9 mouse cellular contexts compared by ENCODE assay signal in genomic region chr10:14089488-14089887, GRCm38 (mm10).
DNase-seq lines count a peak whose midpoint lies in the region; ATAC-seq and TF ChIP-seq lines count a peak whose summit lies in the region.
"Had no signal": no experiment of that assay in that cellular context is flagged by ENCODE, and none has a peak within 500 bp of the region (broad histone marks: within the 10 kb centered on the region; RNA-seq: fewer than 3 reads in every experiment).

No protein-coding gene starts in this region.

- no peaks in the 10 kb centered on the region; the same call in 1 of the 2 replicates for H3K79me2 ChIP-seq in liver, adult 2 months (ENCODE audit: control insufficient read depth, insufficient read depth, low read length)

- no peak overlapping the region for H3K4me2 ChIP-seq in liver, embryonic 12.5 days
- H3K4me2 ChIP-seq in midbrain, embryonic 16.5 days (ENCODE audit: low read length), result no peak overlapping the region
- H3K4me2 ChIP-seq in forebrain, embryonic 11.5 days (ENCODE audit: low read depth, low read length, severe bottlenecking), result no peak overlapping the region

- no peak for ATAC-seq in liver, embryonic 12.5 days
- ATAC-seq in midbrain, embryonic 16.5 days, result peak; percentile 49
- ATAC-seq in inflammation-experienced regulatory T-cells, adult 6 months, result no peak
- ATAC-seq in forebrain, embryonic 11.5 days (replicated peaks; ENCODE audit: low FRiP score), result no peak

- WGBS in liver, adult 2 months, result 76% methylated on average over 9 of the region's 9 CpGs
- 55% methylated on average over 9 of the region's 9 CpGs for WGBS in liver, embryonic 12.5 days (ENCODE audit: insufficient replicate concordance)
- 54% methylated on average over 9 of the region's 9 CpGs for WGBS in midbrain, embryonic 16.5 days
- 51% methylated on average over 9 of the region's 9 CpGs for WGBS in forebrain, embryonic 11.5 days

- peaks cover 2% of the 10 kb centered on the region for H3K4me1 ChIP-seq in liver, adult 2 months (ENCODE audit: control insufficient read depth, insufficient read depth, low read length)
- no peaks in the 10 kb centered on the region for H3K4me1 ChIP-seq in liver, embryonic 12.5 days
- no peaks in the 10 kb centered on the region for H3K4me1 ChIP-seq in midbrain, embryonic 16.5 days (ENCODE audit: control insufficient read depth, insufficient read depth, low read length)
- no peaks in the 10 kb centered on the region for H3K4me1 ChIP-seq in forebrain, embryonic 11.5 days (replicated peaks; ENCODE audit: control insufficient read depth, insufficient read depth, low read length)

- peak; percentile 50 for TF ChIP-seq CTCF in liver, adult 2 months (IDR thresholded peaks at IDR 0.05; ENCODE audit: low read depth, low read length)

- no peak for TF ChIP-seq POLR2A in liver, adult 2 months (IDR thresholded peaks at IDR 0.05; ENCODE audit: extremely low read depth, insufficient read depth, low read length)

- H3K9me3 ChIP-seq in liver, embryonic 12.5 days (replicated peaks), result no peaks in the 10 kb centered on the region
- H3K9me3 ChIP-seq in midbrain, embryonic 16.5 days (replicated peaks; ENCODE audit: control insufficient read depth, low read length, poor library complexity, severe bottlenecking), result no peaks in the 10 kb centered on the region; the same call in 1 of the 2 replicates
- no peaks in the 10 kb centered on the region; the same call in 1 of the 2 replicates for H3K9me3 ChIP-seq in forebrain, embryonic 11.5 days (ENCODE audit: control insufficient read depth, low read length)

- peak; percentile 65 to 69 for DNase-seq in cerebellum, postnatal 14 days
- no peak for DNase-seq in cerebellum, adult 8-10 months
- DNase-seq in liver, adult 2 months (ENCODE audit: extremely low read depth, low read depth, low spot score), result no peak
- DNase-seq in embryo, embryonic 10.5 days (ENCODE audit: low spot score), result peak; percentile 55
- no peak for DNase-seq in forebrain, embryonic 11.5 days (ENCODE audit: low spot score)

- no peaks in the 10 kb centered on the region for H3K36me3 ChIP-seq in liver, adult 2 months (ENCODE audit: control insufficient read depth, insufficient read depth, low read length)
- no peaks in the 10 kb centered on the region for H3K36me3 ChIP-seq in liver, embryonic 12.5 days
- no peaks in the 10 kb centered on the region; the same call in 1 of the 2 replicates for H3K36me3 ChIP-seq in midbrain, embryonic 16.5 days (ENCODE audit: control insufficient read depth, insufficient read depth, low read length)
- H3K36me3 ChIP-seq in forebrain, embryonic 11.5 days (ENCODE audit: control insufficient read depth, insufficient read depth, low read length), result no peaks in the 10 kb centered on the region

- H3K27ac ChIP-seq in liver, adult 2 months (replicated peaks; ENCODE audit: insufficient read depth, low read depth, low read length), result no peak overlapping the region
- H3K27ac ChIP-seq in liver, embryonic 12.5 days, result no peak overlapping the region
- H3K27ac ChIP-seq in midbrain, embryonic 16.5 days (ENCODE audit: low read length), result no peak overlapping the region
- H3K27ac ChIP-seq in forebrain, embryonic 11.5 days (ENCODE audit: low read depth, low read length), result no peak overlapping the region

- no peak overlapping the region for H3K9ac ChIP-seq in liver, adult 2 months (ENCODE audit: low read depth, low read length)
- no peak overlapping the region for H3K9ac ChIP-seq in liver, embryonic 12.5 days
- H3K9ac ChIP-seq in midbrain, embryonic 16.5 days (ENCODE audit: low read depth, low read length), result no peak overlapping the region
- no peak overlapping the region for H3K9ac ChIP-seq in forebrain, embryonic 11.5 days (ENCODE audit: low read length)

- no peaks in the 10 kb centered on the region for H3K27me3 ChIP-seq in liver, adult 2 months (ENCODE audit: control insufficient read depth, insufficient read depth, low read length)
- no peaks in the 10 kb centered on the region for H3K27me3 ChIP-seq in liver, embryonic 12.5 days (replicated peaks)
- no peaks in the 10 kb centered on the region for H3K27me3 ChIP-seq in midbrain, embryonic 16.5 days (ENCODE audit: control insufficient read depth, insufficient read depth, low read depth, low read length)
- H3K27me3 ChIP-seq in forebrain, embryonic 11.5 days (ENCODE audit: control insufficient read depth, insufficient read depth, low read length), result no peaks in the 10 kb centered on the region

- no peak overlapping the region for H3K4me3 ChIP-seq in liver, adult 2 months (ENCODE audit: insufficient read depth, low read depth, low read length)
- H3K4me3 ChIP-seq in liver, embryonic 12.5 days, result no peak overlapping the region
- H3K4me3 ChIP-seq in midbrain, embryonic 16.5 days (ENCODE audit: low read depth, low read length), result no peak overlapping the region
- no peak overlapping the region for H3K4me3 ChIP-seq in forebrain, embryonic 11.5 days (ENCODE audit: low read depth, low read length)
- H3K4me3 ChIP-seq: erythroblast, embryonic 14.5 days had no signal

Comparison
In these comparisons a context has a peak if more than half of its experiments do, and no peak if none do; other contexts are left out.
1. DNase-seq: peak in cerebellum, postnatal 14 days (2 of 2) and embryo, embryonic 10.5 days (single experiment); none in cerebellum, adult 8-10 months (single experiment), liver, adult 2 months (single experiment) and forebrain, embryonic 11.5 days (single experiment).